Mouse (Mus musculus) hindbrain, embryonic 13.5 days (tissue): ENCODE data around the gene Fut1. TPM values are rescaled to one million over a fixed set of nuclear protein-coding genes. Genes with fewer than 3 reads are reported as not detected.

Source experiments
- ATAC-seq: fragments of 200-750 bp; cut with Nextera tagmentation; 2 replicates; pipeline ENCODE4 v1.8.0; 2017; ENCODE audit warnings: moderate TSS enrichment; ENCODE audit not compliant: low FRiP score
- H3K27ac ChIP-seq: fragments of 300-500 bp; sonication (generic); 2 replicates; pipeline ENCODE4 v1.5.1; 2015; ENCODE audit warnings: inconsistent platforms, mild to moderate bottlenecking, moderate library complexity
- H3K27me3 ChIP-seq: fragments of 300-500 bp; sonication (generic); 2 replicates; pipeline ENCODE4 v1.6.1; 2015; ENCODE audit warnings: mild to moderate bottlenecking, inconsistent platforms
- H3K36me3 ChIP-seq: fragments of 300-500 bp; sonication (generic); 2 replicates; pipeline ENCODE4 v1.6.1; 2015; ENCODE audit warnings: mild to moderate bottlenecking, inconsistent platforms
- H3K4me1 ChIP-seq: fragments of 300-500 bp; sonication (generic); replicated peaks from 2 replicates; pipeline ENCODE4 v1.6.1; 2015; ENCODE audit warnings: inconsistent platforms
- H3K4me2 ChIP-seq: fragments of 300-500 bp; sonication (generic); 2 replicates; pipeline ENCODE4 v1.6.1; 2015; ENCODE audit warnings: inconsistent platforms, mild to moderate bottlenecking, moderate library complexity
- H3K4me3 ChIP-seq: fragments of 300-500 bp; sonication (generic); 2 replicates; pipeline ENCODE4 v1.5.1; 2015; ENCODE audit warnings: mild to moderate bottlenecking, inconsistent platforms
- H3K9ac ChIP-seq: fragments of 300-500 bp; sonication (generic); 2 replicates; pipeline ENCODE4 v1.6.1; 2015; ENCODE audit warnings: mild to moderate bottlenecking, inconsistent platforms
- H3K9me3 ChIP-seq: fragments of 300-500 bp; sonication (generic); 2 replicates; pipeline ENCODE4 v1.6.1; 2016; ENCODE audit warnings: inconsistent platforms
- WGBS: fragments of 180-500 bp; shearing (Covaris S2); methylation state at CpG from one replicate; pipeline ENCODE4 v1.1.7; 2015; 5-methylcytosine and 5-hydroxymethylcytosine counted together
- polyA plus RNA-seq: library from polyadenylated mRNA; unstranded; fragments of >200 nt; fragmentation: Nextera tagmentation; extraction: Ambion mirVana; gene quantifications from 2 replicates; pipeline ENCODE4 v1.2.1, GENCODE M21; 2015

Gene Fut1
- polyA plus RNA-seq, 1 experiment from 2014 or later: 0.06 TPM

DNA sequence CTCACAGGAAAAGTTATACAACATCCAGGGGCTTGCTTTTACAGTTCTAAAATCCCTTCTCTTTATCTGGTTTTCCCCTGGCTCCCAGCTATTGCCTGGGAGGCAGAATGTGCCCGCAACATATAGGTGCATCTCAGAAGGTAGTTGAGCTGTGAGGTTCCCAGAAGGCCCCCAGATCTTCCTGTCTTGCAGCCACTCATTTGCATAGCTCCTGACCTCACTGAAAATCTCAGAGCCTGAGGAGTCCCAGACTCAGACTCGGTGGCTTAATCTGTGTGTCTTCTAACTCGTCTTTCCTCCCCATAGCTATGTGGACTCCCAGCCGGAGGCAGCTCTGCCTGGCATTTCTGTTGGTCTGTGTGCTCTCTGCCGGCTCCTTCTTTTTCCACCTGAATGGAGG, 1.2 kb downstream of the Fut1 start:
- Histone ChIP-seq H3K36me3 (no peaks in the 10 kb centered on the region), H3K4me3 (no peak overlapping the region), H3K9me3 (no peaks in the 10 kb centered on the region), H3K4me2 (no peak overlapping the region), H3K27me3 (peaks cover 51% of the 10 kb centered on the region), H3K9ac (no peak overlapping the region), H3K4me1 (peaks cover 10% of the 10 kb centered on the region), H3K27ac (no peak overlapping the region)
- 85% methylated on average over 5 of the region's 5 CpGs for WGBS
- ATAC-seq: no peak

DNA sequence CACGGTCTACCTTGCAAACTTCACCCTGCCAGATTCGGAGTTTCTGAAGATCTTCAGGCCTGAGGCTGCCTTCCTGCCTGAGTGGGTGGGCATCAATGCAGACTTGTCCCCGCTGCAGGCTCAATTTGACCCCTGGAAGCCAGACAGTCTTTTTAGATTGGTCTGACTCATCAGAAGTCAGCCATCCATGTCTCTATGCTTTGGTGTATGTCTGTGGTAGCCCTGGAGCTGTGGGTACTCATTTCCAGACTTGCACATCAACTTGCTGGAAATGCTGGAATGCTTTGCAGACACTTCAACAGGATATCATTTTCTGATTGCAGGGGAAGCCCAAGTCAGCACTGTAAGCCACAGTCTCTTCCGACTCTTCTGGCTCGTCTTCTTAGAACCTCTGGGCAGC, 2.5 kb downstream of the Fut1 start:
- no peak overlapping the region for H3K4me2 ChIP-seq
- H3K4me1 ChIP-seq: peaks cover 10% of the 10 kb centered on the region
- peaks cover 52% of the 10 kb centered on the region for H3K27me3 ChIP-seq
- no peak overlapping the region for H3K9ac ChIP-seq
- no peak for ATAC-seq
- WGBS: 93% methylated on average over 5 of the region's 5 CpGs
- no peaks in the 10 kb centered on the region for H3K9me3 ChIP-seq
- H3K36me3 ChIP-seq: no peaks in the 10 kb centered on the region
- H3K4me3 ChIP-seq: no peak overlapping the region
- no peak overlapping the region for H3K27ac ChIP-seq

- Histone ChIP-seq H3K9me3 (no peaks in the 10 kb centered on the region), H3K4me3 (no peak within 1 kb of the TSS), H3K4me2 (no peak within 1 kb of the TSS), H3K9ac (no peak within 1 kb of the TSS), H3K27me3 (peaks cover 47% of the 10 kb centered on the region), H3K36me3 (no peaks in the 10 kb centered on the region), H3K4me1 (peaks cover 8% of the 10 kb centered on the region), H3K27ac (no peak within 1 kb of the TSS)
- no peak for ATAC-seq
- WGBS: 32% methylated on average over 9 of the region's 9 CpGs
These were observed 4.4 kb downstream of the Fut1 start, which contains the start of gene Izumo1 for GRCm38 (mm10) chr7:45621443-45621842. Izumo1 (plus strand) TSS chr7:45621811.

- H3K36me3 ChIP-seq: no peaks in the 10 kb centered on the region
- H3K4me3 ChIP-seq: no peak overlapping the region
- 93% methylated on average over 11 of the region's 11 CpGs for WGBS
- H3K9ac ChIP-seq: no peak overlapping the region
- H3K27me3 ChIP-seq: peaks cover 41% of the 10 kb centered on the region
- H3K27ac ChIP-seq: no peak overlapping the region
- H3K9me3 ChIP-seq: no peaks in the 10 kb centered on the region
- ATAC-seq: no peak
- H3K4me2 ChIP-seq: no peak overlapping the region
- peaks cover 13% of the 10 kb centered on the region; the same call in 1 of the 2 replicates for H3K4me1 ChIP-seq
These were observed 6.4 kb downstream of the Fut1 start for GRCm38 (mm10) chr7:45623507-45623906.

DNA sequence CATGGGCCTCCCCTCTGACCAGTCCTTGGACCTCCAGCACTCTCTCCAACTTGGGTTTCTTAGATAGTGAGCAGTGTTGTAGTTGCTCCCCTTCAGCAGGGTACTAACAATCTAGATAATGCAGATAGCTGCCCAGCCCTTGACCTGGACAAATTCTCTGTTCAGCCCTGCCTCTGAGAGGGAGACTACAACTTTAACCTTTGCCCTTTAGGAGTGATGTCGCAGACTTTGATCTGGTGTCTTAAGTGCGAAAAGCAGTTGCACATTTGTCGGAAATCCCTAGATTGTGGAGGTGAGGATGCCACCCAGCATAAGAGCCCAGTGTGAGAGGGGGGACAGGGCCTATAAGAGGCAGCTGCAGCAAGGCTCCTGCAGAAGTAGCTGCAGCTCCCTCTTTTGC, 7.6 kb downstream of the Fut1 start:
- WGBS: 90% methylated on average over 3 of the region's 3 CpGs
- Histone ChIP-seq H3K4me3 (no peak overlapping the region), H3K27ac (no peak overlapping the region), H3K4me1 (peaks cover 13% of the 10 kb centered on the region; the same call in 1 of the 2 replicates), H3K4me2 (no peak overlapping the region), H3K27me3 (peaks cover 29% of the 10 kb centered on the region), H3K9ac (no peak overlapping the region), H3K9me3 (no peaks in the 10 kb centered on the region), H3K36me3 (no peaks in the 10 kb centered on the region)
- ATAC-seq: no peak

GRCm38 (mm10) chr7:45625481-45625880, 8.4 kb downstream of the Fut1 start:
- WGBS: 87% methylated on average over 8 of the region's 8 CpGs
- no peak for ATAC-seq
- Histone ChIP-seq H3K4me2 (no peak overlapping the region), H3K27me3 (peaks cover 25% of the 10 kb centered on the region), H3K4me1 (peaks cover 13% of the 10 kb centered on the region; the same call in 1 of the 2 replicates), H3K27ac (no peak overlapping the region), H3K4me3 (no peak overlapping the region), H3K9me3 (no peaks in the 10 kb centered on the region), H3K9ac (no peak overlapping the region), H3K36me3 (no peaks in the 10 kb centered on the region)

DNA sequence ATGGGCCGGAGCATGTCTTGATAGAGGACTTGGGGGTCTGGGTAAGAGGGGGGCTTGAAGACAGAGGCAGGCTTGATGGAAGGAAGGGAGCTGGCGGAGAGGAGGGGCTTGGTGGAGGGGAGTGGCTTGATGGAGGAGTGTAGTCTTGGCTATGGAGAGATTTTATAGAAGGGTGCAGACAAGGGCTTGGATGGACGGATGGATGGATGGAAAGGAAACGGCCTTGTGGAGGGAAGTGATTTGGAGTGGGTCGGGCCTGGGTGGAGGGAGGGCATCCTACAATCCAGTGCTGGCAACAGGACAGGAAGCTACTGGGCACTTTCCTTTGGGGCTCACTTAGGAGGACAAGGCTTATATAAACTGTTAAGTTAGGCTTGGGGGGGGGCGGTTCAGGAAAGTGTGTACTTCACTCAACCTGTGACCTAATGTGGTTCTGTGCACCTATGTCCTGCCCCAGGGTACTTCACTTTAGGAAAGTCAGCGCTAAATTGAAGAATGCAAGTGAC, 9.5 kb downstream of the Fut1 start:
- H3K9ac ChIP-seq: no peak overlapping the region

DNA sequence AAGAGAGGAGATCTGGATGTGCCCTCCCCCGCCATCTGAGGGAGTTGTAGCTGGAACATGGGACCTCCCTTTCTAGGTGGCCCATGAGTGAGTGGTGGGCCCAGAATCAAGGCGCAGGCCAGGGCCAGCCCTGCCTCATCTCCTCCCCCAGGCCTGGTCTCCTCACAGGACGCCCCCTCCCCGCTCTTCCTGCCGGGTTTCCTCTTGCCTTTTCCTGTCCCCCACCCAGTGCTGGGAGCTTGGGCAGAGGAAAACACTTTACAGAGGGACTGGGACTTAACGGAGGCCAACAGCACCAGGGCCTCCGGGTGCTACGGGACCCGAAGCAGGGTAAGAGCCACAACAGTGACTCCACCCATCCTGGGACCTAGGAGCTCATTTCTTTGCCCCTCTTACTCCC, 10.2 kb downstream of the Fut1 start, which contains the start of gene Rasip1:
Gene Rasip1 (plus strand): TSS at position 228 of the 400 bp plus-strand sequence.
- H3K4me1 ChIP-seq: peaks cover 14% of the 10 kb centered on the region
- peaks cover 40% of the 10 kb centered on the region for H3K27me3 ChIP-seq
- 86% methylated on average over 9 of the region's 9 CpGs for WGBS
- no peaks in the 10 kb centered on the region for H3K9me3 ChIP-seq
- no peaks in the 10 kb centered on the region for H3K36me3 ChIP-seq
- peak within 1 kb of the TSS; percentile 90 for H3K4me2 ChIP-seq
- peak within 1 kb of the TSS; percentile 89 for H3K9ac ChIP-seq
- peak within 1 kb of the TSS; percentile 55 for H3K4me3 ChIP-seq
- peak within 1 kb of the TSS; percentile 94 for H3K27ac ChIP-seq
- no peak for ATAC-seq

More for the DNA sequence above, 9.5 kb downstream of the Fut1 start:
- Histone ChIP-seq H3K27me3 (peaks cover 34% of the 10 kb centered on the region), H3K27ac (no peak overlapping the region), H3K4me2 (no peak overlapping the region), H3K4me3 (no peak overlapping the region), H3K9me3 (no peaks in the 10 kb centered on the region), H3K4me1 (peaks cover 13% of the 10 kb centered on the region; the same call in 1 of the 2 replicates), H3K36me3 (no peaks in the 10 kb centered on the region)
- no peak for ATAC-seq
- WGBS: 89% methylated on average over 7 of the region's 7 CpGs

DNA sequence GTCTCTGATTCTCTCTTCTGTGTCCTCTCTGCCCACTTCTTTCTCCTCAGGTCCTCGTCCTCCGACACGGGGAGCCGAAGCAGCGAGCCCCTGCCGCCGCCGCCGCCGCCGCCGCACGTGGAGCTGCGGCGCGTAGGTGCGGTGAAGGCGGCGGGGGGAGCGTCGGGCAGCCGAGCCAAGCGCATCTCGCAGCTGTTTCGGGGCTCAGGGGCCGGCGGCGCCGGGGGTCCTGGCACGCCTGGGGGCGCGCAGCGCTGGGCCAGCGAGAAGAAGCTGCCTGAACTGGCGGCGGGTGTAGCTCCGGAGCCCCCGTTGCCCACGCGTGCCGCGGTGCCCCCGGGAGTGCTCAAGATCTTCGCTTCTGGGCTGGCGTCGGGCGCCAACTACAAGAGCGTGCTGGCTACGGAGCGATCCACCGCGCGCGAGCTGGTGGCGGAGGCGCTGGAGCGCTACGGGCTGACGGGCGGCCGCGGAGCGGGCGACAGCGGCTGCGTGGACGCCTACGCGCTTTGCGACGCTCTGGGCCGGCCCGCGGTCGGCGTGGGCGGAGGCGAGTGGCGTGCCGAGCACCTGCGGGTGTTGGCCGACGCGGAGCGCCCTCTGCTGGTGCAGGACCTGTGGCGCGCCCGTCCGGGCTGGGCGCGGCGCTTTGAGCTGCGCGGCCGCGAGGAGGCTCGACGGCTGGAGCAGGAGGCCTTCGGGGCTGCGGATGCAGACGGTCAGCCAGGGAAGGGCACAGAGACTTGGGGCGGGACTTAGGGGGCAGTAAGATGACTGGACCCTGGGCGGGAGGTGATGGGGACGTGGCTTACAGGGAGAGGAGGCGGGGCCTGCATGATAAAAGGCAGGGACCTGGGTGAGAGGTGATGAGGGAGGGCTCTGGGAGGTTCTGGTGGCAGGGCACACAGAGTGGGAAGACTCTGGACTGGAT, 11.5 kb downstream of the Fut1 start:
- Histone ChIP-seq H3K27me3 (peaks cover 51% of the 10 kb centered on the region), H3K36me3 (no peaks in the 10 kb centered on the region), H3K27ac (peak overlapping the region; percentile 94), H3K4me2 (peak overlapping the region; percentile 90), H3K9ac (peak overlapping the region; percentile 89), H3K4me3 (peak overlapping the region; percentile 55), H3K9me3 (no peaks in the 10 kb centered on the region), H3K4me1 (peaks cover 20% of the 10 kb centered on the region)
- 1% methylated on average over 96 of the region's 105 CpGs for WGBS
- ATAC-seq: peak; percentile 87

GRCm38 (mm10) chr7:45630064-45630907, 13.2 kb downstream of the Fut1 start:
- Histone ChIP-seq H3K4me3 (no peak overlapping the region), H3K4me1 (peaks cover 20% of the 10 kb centered on the region), H3K9ac (no peak overlapping the region), H3K4me2 (no peak overlapping the region), H3K27ac (no peak overlapping the region), H3K36me3 (peaks cover 3% of the 10 kb centered on the region; the same call in 1 of the 2 replicates), H3K27me3 (peaks cover 46% of the 10 kb centered on the region), H3K9me3 (no peaks in the 10 kb centered on the region)
- ATAC-seq: no peak
- WGBS: 68% methylated on average over 23 of the region's 23 CpGs

DNA sequence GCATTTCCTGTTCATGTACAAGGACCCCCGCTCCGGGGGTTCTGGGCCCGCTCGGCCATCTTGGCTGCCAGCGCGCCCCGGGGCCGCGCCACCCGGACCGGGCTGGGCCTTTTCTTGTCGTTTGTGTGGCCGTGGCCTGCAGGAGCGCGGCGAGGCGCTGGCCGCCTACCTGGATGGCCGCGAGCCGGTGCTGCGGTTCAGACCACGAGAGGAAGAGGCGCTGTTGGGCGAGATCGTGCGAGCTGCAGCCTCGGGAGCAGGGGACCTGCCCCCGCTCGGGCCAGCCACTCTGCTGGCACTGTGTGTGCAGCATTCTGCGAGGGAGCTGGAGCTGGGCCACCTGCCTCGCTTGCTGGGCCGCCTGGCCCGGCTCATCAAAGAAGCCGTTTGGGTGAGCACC, 15.4 kb downstream of the Fut1 start:
- Histone ChIP-seq H3K27me3 (peaks cover 33% of the 10 kb centered on the region), H3K4me1 (peaks cover 16% of the 10 kb centered on the region), H3K27ac (no peak overlapping the region), H3K4me2 (peak overlapping the region; percentile 46), H3K36me3 (peaks cover 16% of the 10 kb centered on the region), H3K4me3 (peak overlapping the region; percentile 21), H3K9me3 (no peaks in the 10 kb centered on the region), H3K9ac (peak overlapping the region; percentile 65)
- no peak for ATAC-seq
- WGBS: 21% methylated on average over 35 of the region's 35 CpGs
